Mouse (Mus musculus): ENCODE data around the gene Il13ra1.

The Il13ra1 gene

GRCm38 (mm10) chrX:36195736-36196525, 84.0 kb downstream of the Il13ra1 start, which contains the start of gene Zcchc12:
Zcchc12 (plus strand) TSS chrX:36195904.
- DNase-seq = peak; percentile 61

- DNase-seq = no peak
Measured at GRCm38 (mm10) chrX:36209554-36209953, 97.6 kb downstream of the Il13ra1 start.

GRCm38 (mm10) chrX:36211216-36211615, 99.3 kb downstream of the Il13ra1 start:
- DNase-seq = no peak
